Mouse (Mus musculus): Measurements from ENCODE around the gene Ptpre. TPM values are rescaled to one million over a fixed set of nuclear protein-coding genes. Genes with fewer than 3 reads are reported as not detected.

Gene Ptpre
- polyA plus RNA-seq, 1 experiment from 2014 or later = 1.8 TPM

DNA sequence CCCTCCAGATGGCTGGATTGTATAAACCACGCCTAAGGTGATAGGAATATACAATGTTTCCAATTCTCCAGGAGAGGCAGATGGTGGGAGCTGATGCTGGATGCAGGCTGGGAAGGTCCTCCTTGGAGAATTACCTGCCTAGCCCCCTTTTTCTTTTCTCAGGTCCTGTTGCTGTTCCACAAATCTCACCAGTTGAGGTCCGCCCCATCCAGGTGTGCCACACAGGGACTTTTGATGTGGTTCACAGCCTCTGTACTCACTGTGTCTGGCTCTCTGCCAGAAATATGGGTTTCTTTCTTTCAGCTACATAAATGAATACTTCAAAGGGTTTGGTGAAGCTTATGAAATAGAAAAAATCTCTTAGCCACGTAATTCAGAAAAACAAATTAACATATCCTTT lies 5.0 kb downstream of the Ptpre start:
- H3K36me3 ChIP-seq = no peaks in the 10 kb centered on the region
- H3K27me3 ChIP-seq (ENCODE audit: insufficient read depth, poor library complexity, severe bottlenecking) = peaks cover 37% of the 10 kb centered on the region
- DNase-seq (ENCODE audit: low spot score) = no peak
- peaks cover 9% of the 10 kb centered on the region for H3K4me1 ChIP-seq
- H3K9me3 ChIP-seq = no peaks in the 10 kb centered on the region
- H3K27ac ChIP-seq = no peak overlapping the region
- WGBS = 84% methylated on average over 3 of the region's 3 CpGs
- H3K4me3 ChIP-seq = no peak overlapping the region

GRCm38 (mm10) chr7:135543033-135543432 lies 5.8 kb downstream of the Ptpre start:
- Histone ChIP-seq H3K27ac (no peak overlapping the region), H3K27me3 (ENCODE audit: insufficient read depth, poor library complexity, severe bottlenecking) (peaks cover 39% of the 10 kb centered on the region), H3K9me3 (no peaks in the 10 kb centered on the region), H3K4me3 (no peak overlapping the region), H3K4me1 (peaks cover 6% of the 10 kb centered on the region), H3K36me3 (no peaks in the 10 kb centered on the region)
- DNase-seq (ENCODE audit: low spot score) = no peak
- 59% methylated on average over 3 of the region's 3 CpGs for WGBS

GRCm38 (mm10) chr7:135544321-135544720 lies 7.0 kb downstream of the Ptpre start:
- H3K36me3 ChIP-seq = no peaks in the 10 kb centered on the region
- peaks cover 32% of the 10 kb centered on the region for H3K27me3 ChIP-seq (ENCODE audit: insufficient read depth, poor library complexity, severe bottlenecking)
- no peaks in the 10 kb centered on the region for H3K4me1 ChIP-seq
- 83% methylated on average over 6 of the region's 6 CpGs for WGBS
- no peak for DNase-seq (ENCODE audit: low spot score)
- H3K9me3 ChIP-seq = no peaks in the 10 kb centered on the region
- H3K4me3 ChIP-seq = no peak overlapping the region
- no peak overlapping the region for H3K27ac ChIP-seq

- 57% methylated on average over 7 of the region's 7 CpGs for WGBS
- Histone ChIP-seq H3K36me3 (no peaks in the 10 kb centered on the region), H3K4me1 (no peaks in the 10 kb centered on the region), H3K4me3 (no peak overlapping the region), H3K9me3 (no peaks in the 10 kb centered on the region), H3K27me3 (ENCODE audit: insufficient read depth, poor library complexity, severe bottlenecking) (peaks cover 23% of the 10 kb centered on the region; the same call in 1 of the 2 replicates), H3K27ac (no peak overlapping the region)
- no peak for DNase-seq (ENCODE audit: low spot score)
Observed at GRCm38 (mm10) chr7:135545957-135546356, 8.7 kb downstream of the Ptpre start.

- WGBS = 46% methylated on average over 5 of the region's 5 CpGs
- Histone ChIP-seq H3K27ac (no peak overlapping the region), H3K4me1 (peaks cover 3% of the 10 kb centered on the region), H3K36me3 (no peaks in the 10 kb centered on the region), H3K4me3 (no peak overlapping the region), H3K27me3 (ENCODE audit: insufficient read depth, poor library complexity, severe bottlenecking) (peaks cover 23% of the 10 kb centered on the region; the same call in 1 of the 2 replicates), H3K9me3 (no peaks in the 10 kb centered on the region)
- DNase-seq (ENCODE audit: low spot score) = no peak
Observed at GRCm38 (mm10) chr7:135546530-135546929, 9.2 kb downstream of the Ptpre start.

- peaks cover 8% of the 10 kb centered on the region for H3K4me1 ChIP-seq
- WGBS = 73% methylated on average over 6 of the region's 6 CpGs
Observed at GRCm38 (mm10) chr7:135548434-135548833, 11.2 kb downstream of the Ptpre start.

GRCm38 (mm10) chr7:135551547-135551946 lies 14.3 kb downstream of the Ptpre start:
- DNase-seq (ENCODE audit: low spot score) = no peak
- WGBS = 56% methylated on average over 1 of the region's 1 CpGs

More at GRCm38 (mm10) chr7:135548434-135548833, 11.2 kb downstream of the Ptpre start:
- H3K27me3 ChIP-seq (ENCODE audit: insufficient read depth, poor library complexity, severe bottlenecking) = peaks cover 20% of the 10 kb centered on the region; the same call in 1 of the 2 replicates
- no peak overlapping the region for H3K4me3 ChIP-seq
- H3K9me3 ChIP-seq = no peaks in the 10 kb centered on the region
- no peak overlapping the region for H3K27ac ChIP-seq
- no peak for DNase-seq (ENCODE audit: low spot score)
- H3K36me3 ChIP-seq = no peaks in the 10 kb centered on the region

DNA sequence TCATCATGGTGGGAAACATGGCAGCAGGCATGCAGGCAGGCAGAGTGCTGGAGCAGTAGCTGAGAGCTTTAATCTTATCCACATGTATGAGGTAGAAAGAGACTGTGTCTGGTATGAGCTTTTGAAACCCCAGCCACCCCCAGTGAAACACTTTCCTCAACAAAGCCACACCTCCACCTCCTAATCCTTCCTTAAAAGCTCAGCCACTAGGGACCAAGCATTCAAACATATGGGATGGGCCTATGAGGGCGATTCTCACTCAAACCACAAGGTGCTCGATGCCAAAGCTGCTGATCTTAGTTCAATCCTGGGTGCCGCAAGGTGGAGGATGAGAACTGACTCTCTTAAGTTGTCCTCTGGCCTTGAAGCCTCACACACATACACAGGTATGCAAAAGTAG lies 16.3 kb downstream of the Ptpre start:
- Histone ChIP-seq H3K4me3 (no peak overlapping the region), H3K9me3 (no peaks in the 10 kb centered on the region), H3K36me3 (no peaks in the 10 kb centered on the region), H3K4me1 (peaks cover 13% of the 10 kb centered on the region), H3K27ac (no peak overlapping the region), H3K27me3 (ENCODE audit: insufficient read depth, poor library complexity, severe bottlenecking) (peaks cover 10% of the 10 kb centered on the region; the same call in 1 of the 2 replicates)
- 74% methylated on average over 3 of the region's 3 CpGs for WGBS
- DNase-seq (ENCODE audit: low spot score) = no peak

More at GRCm38 (mm10) chr7:135551547-135551946, 14.3 kb downstream of the Ptpre start:
- peaks cover 15% of the 10 kb centered on the region; the same call in 1 of the 2 replicates for H3K27me3 ChIP-seq (ENCODE audit: insufficient read depth, poor library complexity, severe bottlenecking)
- H3K36me3 ChIP-seq = no peaks in the 10 kb centered on the region
- peaks cover 10% of the 10 kb centered on the region for H3K4me1 ChIP-seq
- no peaks in the 10 kb centered on the region for H3K9me3 ChIP-seq
- H3K4me3 ChIP-seq = no peak overlapping the region
- H3K27ac ChIP-seq = no peak overlapping the region

DNA sequence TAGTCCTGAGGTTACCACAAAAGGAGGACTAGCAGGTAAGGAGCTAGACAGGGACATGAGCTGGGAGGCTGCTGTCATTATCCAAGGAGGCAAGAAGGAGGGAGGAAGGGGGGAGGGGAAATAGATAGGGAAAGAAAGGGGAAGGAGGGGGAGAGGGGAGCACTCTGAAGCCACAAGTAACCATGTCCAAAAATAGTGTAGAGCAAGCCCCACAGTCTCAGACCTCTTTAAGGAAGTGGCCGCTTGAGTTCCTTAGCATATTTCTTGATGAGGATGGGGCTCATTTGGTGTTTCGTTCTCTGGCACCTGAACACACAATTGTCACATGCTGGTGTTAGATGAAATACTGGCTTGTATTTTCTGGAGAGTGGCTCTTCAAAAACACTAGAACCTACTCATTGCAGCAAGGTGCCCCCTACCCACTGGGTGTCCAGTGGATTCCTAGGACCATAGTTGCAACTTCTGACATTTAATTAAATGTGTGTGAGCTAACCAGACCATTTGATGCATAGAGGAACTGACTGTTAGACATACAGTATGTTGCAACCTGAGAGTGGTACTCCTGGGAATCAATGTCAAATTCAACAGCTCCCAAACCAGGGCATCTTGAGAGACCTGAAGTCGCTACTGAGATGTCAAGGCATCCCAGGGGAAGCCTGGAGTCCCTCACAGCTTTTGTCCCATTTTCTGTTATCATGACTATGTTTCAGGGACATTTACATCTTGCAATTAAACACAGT lies 19.6 kb downstream of the Ptpre start:
- Histone ChIP-seq H3K4me1 (peaks cover 7% of the 10 kb centered on the region; the same call in 1 of the 2 replicates), H3K36me3 (no peaks in the 10 kb centered on the region), H3K27me3 (ENCODE audit: insufficient read depth, poor library complexity, severe bottlenecking) (no peaks in the 10 kb centered on the region), H3K9me3 (no peaks in the 10 kb centered on the region), H3K27ac (no peak overlapping the region), H3K4me3 (no peak overlapping the region)
- WGBS = 70% methylated on average over 3 of the region's 3 CpGs
- DNase-seq (ENCODE audit: low spot score) = no peak

DNA sequence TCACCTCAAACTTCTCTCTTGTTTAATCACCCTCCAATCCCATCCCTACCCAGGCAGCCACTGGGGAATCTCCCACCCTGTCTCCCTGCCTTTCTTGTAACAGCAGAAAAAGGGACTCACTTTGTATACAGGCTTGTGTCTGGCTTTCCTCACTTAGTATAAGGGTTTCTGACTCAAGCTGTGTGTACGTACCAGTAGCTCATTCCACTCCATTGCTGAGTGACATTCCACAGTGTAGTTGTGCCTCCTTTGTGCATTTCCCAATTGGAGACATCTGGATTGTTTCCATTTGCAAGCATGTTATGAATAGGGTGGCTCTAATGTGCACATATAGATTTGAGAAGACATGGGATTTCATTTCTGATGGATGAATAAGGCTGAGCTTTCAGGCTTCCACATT lies 23.0 kb downstream of the Ptpre start:
- Histone ChIP-seq H3K9me3 (no peaks in the 10 kb centered on the region), H3K27me3 (ENCODE audit: insufficient read depth, poor library complexity, severe bottlenecking) (no peaks in the 10 kb centered on the region), H3K27ac (no peak overlapping the region), H3K36me3 (no peaks in the 10 kb centered on the region), H3K4me3 (no peak overlapping the region), H3K4me1 (peaks cover 9% of the 10 kb centered on the region; the same call in 1 of the 2 replicates)
- 41% methylated on average over 1 of the region's 1 CpGs for WGBS
- no peak for DNase-seq (ENCODE audit: low spot score)

DNA sequence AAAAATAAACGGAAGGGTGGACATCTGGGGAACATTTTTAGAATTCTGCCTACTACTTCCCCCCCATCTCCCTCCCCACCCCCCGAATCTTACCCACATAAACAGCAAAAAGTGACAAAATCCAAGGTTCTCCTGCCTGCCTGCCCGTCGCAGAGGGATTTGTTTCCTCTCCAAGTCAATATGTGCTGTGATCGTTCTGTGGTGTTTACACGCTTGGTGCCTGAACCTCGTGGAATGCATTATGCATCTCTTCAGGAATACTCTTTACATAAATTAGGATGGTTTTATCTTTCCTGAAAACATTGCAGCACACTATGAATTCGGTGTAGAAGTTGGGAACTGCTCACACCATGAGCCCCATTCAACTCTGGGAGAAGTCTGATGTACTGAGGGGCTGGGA lies 26.7 kb downstream of the Ptpre start:
- no peak for DNase-seq (ENCODE audit: low spot score)
- Histone ChIP-seq H3K4me1 (peaks cover 22% of the 10 kb centered on the region; the same call in 1 of the 2 replicates), H3K4me3 (no peak overlapping the region), H3K9me3 (no peaks in the 10 kb centered on the region), H3K27me3 (ENCODE audit: insufficient read depth, poor library complexity, severe bottlenecking) (no peaks in the 10 kb centered on the region), H3K27ac (no peak overlapping the region), H3K36me3 (no peaks in the 10 kb centered on the region)
- 86% methylated on average over 8 of the region's 8 CpGs for WGBS

DNA sequence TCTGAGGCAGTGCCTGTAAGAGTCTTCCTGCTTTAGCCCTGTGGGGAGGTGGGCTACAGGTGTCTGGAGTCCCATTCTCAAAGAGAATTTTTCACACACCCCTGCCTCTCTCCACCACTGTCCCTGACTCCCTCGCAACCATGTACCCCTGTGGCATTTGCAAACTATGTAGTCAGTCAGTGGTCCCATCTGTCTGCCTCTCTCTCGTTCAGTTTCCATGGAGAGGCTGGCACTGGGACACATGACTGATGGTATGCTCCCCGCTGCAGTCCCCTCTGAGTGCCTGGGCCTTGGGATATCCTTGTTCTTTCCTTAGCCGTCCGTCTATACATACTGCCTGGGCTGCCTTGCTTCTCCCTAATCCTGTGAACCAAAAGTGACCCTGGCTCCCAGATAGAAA lies 28.7 kb downstream of the Ptpre start:
- peaks cover 22% of the 10 kb centered on the region; the same call in 1 of the 2 replicates for H3K4me1 ChIP-seq
- H3K27me3 ChIP-seq (ENCODE audit: insufficient read depth, poor library complexity, severe bottlenecking) = no peaks in the 10 kb centered on the region
- DNase-seq (ENCODE audit: low spot score) = no peak
- no peaks in the 10 kb centered on the region for H3K9me3 ChIP-seq
- WGBS = 78% methylated on average over 5 of the region's 5 CpGs
- H3K27ac ChIP-seq = no peak overlapping the region
- no peak overlapping the region for H3K4me3 ChIP-seq
- H3K36me3 ChIP-seq = no peaks in the 10 kb centered on the region

DNA sequence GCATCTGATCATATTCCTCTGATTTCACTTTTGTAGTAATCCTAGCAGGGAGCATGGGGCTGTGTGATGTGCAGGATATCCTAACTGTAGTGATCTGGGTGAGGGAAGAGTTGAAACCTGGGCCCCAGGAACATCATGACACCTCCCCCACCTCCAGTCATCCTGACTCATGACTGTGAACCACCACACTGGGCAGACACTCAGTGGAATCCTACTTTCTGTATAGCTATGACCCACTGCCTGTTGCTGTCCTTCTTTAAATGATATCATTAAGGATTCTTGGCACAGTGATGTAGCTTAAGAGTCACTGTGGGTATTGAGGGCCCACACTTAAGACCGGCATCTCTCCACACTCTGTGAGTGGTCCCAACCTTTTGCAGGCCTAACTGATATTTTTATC lies 30.3 kb downstream of the Ptpre start:
- WGBS = 62% methylated on average over 1 of the region's 1 CpGs
- Histone ChIP-seq H3K27me3 (ENCODE audit: insufficient read depth, poor library complexity, severe bottlenecking) (no peaks in the 10 kb centered on the region), H3K4me3 (no peak overlapping the region), H3K36me3 (no peaks in the 10 kb centered on the region), H3K4me1 (peaks cover 26% of the 10 kb centered on the region; the same call in 1 of the 2 replicates), H3K27ac (no peak overlapping the region), H3K9me3 (no peaks in the 10 kb centered on the region)
- DNase-seq (ENCODE audit: low spot score) = no peak
